Mouse (Mus musculus): ENCODE results near the gene Tmem135.

DNA sequence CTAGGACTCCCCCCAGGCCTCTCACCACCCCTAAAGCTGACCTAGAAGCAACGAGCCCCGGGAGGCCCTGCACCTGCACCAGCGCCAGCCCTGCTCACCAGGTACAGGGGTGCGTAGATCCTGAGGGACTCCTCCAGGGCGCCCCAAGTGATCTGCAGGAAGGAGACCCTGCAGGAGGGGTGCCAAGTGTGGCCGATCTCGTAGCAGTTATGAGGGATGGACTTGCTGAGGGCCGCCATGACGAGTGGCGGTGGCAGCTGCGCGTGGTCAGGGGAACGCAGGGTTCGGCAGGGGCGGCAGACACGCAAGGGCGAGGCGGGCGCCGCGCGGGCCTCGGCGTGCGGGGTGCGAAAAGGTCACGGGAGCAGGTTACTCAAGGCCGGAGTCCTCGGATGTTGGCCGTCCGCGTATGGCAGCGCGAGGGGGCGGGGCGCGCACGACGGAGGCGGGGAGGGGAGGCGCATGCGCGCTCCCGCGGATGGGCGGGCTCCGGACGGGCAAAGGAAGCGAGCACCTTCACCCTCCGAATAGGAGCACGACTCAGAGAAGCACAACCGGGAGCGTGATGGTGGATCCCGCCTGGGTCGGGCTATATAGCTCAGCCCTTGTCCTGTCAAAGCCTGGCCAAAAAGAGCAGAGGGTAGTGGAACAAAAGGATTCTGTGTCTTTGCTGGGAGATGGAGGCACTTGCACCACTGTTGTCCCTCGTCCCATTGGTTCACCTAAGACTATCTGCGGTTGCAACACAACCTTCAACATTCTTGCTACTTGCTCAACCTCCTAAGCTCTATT is 65.5 kb downstream of the Tmem135 start:
- TF ChIP-seq CTCF (IDR thresholded peaks at IDR 0.05; ENCODE audit: borderline replicate concordance, control insufficient read depth, extremely low read depth, insufficient read depth, low read length, poor library complexity) (0 out of 2 replicates have a peak, but pooled peaks have one; percentile 23), POLR2A (IDR thresholded peaks at IDR 0.05; ENCODE audit: control insufficient read depth, extremely low read depth, insufficient read depth, low read length, poor library complexity) (peak; percentile 35; the same call in 1 of the 2 replicates)
